Mouse (Mus musculus) lung, postnatal 25 days (tissue): ENCODE measurements around the gene Pcnp.
"Not testable (repeated sequence)": the region's sequence is repeated elsewhere in the genome, so short reads cannot be mapped to it uniquely, and the experiment has no call there.

Experiments used
- DNase-seq: peaks from one replicate; pipeline ENCODE4 v3.0.0; 2022; ENCODE audit warnings: low spot score

Pcnp gene

GRCm38 (mm10) chr16:56029661-56030082 is at the start of gene Pcnp:
Gene Pcnp, minus strand, starts transcription at chr16:56029739.
- peak; percentile 98 for DNase-seq

DNA sequence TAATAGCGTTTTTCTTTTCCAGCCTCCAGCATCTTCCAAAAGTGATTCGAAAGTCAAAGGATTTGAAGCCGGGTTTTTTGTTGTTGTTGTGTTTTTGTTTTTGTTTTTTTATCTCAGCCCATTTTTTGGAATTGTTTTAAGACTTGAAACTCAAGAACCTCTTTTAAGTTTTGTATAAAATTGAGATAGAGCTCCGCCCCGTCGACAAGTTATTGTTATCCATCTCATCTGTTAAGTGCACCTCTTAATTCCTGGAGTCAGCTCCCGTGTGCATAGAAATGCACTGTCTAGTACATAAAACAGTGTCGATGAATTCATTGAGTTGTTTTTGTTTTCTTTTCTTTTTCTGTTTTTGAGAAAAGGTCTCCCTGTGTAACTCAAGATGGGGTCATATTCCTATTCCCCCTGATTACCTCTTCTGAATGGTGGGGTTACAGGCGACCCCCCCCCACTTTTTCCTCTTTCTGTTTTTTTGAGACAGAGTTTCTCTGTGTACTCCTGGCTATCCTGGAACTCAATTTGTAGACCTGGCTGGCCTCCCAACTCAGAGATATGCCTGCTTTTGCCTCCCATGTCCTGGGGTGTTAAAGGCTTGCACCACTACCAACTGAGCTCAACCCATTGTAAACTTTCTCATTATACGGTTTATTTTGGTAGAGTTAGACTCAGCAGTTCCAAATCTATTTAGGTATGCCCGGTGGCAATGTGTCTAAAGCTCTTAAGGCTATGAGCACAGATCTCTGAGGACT is 46.8 kb upstream of the Pcnp start:
- DNase-seq = no peak

GRCm38 (mm10) chr16:56075222-56076111 is 45.9 kb upstream of the Pcnp start:
- peak; percentile 82 for DNase-seq

DNA sequence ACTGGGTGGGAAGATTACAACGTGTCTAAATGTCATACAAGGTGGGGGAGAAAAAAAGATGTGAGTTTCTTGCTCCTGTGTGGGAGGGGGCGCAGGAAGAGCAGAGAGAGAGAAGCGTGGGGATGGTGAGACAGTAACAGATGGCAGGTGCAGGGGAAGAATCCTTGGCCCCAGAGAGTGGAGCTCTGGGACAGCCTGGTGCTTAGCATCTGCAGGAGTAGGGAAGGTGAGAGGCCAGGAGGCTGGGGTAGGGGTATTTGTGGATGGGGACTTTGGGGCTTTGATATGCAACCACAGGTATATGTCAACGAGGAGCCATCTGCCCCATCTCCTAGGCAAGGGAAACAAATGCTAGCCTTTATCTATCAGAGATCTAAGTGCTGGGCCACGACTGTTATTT is 45.0 kb upstream of the Pcnp start:
- DNase-seq = no peak

GRCm38 (mm10) chr16:56074122-56074521 is 44.6 kb upstream of the Pcnp start:
- DNase-seq = no peak

GRCm38 (mm10) chr16:56073150-56073549 is 43.6 kb upstream of the Pcnp start:
- DNase-seq = not testable (repeated sequence)

GRCm38 (mm10) chr16:56072533-56072932 is 43.0 kb upstream of the Pcnp start:
- no peak for DNase-seq

DNA sequence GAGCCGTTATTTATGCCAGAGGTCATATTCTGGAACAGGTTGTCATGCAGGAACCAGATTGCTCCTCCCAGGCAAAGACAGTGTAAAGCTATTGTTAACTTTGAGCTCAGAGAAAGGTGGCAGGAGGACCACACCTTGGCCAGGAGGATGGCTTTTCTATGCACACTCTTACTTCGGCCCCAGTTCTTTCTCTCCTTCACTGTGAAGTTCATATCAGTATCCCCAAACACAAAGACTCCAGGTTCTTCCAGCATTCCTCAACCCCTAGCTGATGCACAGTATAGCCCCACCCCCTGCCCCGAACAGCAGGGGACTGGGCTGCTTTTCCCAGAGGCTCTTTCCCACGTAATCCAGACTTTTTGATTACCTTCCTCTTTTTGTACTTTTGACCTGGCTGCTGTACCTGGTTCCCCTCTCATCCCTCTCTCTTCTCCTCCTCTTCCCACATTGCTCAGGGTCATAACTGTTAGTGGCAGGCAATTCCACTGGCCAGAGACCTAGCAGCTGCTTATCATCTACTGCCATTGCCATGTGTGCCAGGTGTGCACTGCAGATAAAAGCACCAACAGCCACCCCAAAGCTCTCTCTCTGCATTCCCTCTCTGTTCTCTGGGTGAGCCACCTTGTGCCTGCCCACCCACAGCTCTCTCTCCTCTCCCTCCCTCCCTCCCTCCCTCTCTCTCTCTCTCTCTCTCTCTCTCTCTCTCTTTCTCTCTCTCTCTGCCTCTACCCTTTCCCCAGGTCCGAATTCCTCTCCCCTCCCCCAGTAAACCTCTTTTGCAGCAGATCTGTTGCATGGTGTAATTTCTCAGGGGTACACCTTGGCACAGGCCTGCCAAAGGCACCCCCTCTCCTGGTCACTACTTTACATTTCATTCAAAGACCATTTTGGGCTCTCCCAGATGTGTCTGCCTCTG is 42.0 kb upstream of the Pcnp start:
- no peak for DNase-seq

DNA sequence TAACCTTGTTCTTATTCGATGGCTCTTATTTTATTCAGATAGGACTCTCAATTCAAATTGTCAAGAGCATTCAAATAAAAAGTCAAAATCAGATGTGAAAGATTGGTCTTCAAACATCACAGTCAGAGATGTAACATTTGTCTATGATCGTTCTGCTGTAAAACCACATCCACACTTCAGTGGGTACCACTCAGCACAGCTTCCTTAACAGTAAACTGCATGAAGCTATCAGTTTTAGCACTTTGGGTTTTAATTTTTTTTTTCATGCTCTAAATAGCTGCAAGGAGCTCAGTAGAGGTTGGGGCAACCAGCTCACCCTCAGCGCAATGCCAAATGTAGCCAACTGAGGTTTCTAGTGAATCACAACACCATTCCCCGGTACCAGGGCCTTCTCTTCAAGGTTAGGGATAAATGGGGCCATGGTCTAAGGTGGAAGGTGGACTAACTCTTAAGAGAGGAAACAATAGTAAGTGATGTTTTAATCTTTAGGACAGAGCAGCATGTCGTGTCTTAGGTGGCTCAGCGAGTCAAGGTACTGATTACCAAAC is 39.1 kb upstream of the Pcnp start:
- no peak for DNase-seq

GRCm38 (mm10) chr16:56066113-56066512 is 36.6 kb upstream of the Pcnp start:
- no peak for DNase-seq

GRCm38 (mm10) chr16:56064334-56064990 is 34.9 kb upstream of the Pcnp start:
- DNase-seq = peak; percentile 74

DNA sequence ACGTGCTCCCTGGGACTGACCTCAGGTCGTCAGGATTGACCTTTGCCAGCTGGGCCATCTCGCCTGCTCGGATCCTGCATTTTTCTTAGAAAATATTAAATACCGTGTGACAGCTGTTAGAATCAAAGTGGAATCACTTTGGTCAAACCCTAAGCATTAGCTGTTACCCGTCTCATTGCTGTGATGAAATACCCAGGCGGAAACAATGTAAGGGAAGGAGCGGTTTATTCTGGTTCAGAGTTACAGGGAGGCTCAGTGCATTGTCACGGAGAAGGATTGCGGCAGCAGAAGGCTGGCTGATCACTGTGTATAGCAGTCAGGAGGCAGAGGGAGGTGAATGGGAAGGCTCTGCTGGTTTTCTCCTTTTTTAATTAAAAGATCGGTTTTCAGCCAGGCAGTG is 33.4 kb upstream of the Pcnp start:
- DNase-seq = no peak

GRCm38 (mm10) chr16:56061995-56062594 is 32.6 kb upstream of the Pcnp start:
- DNase-seq = no peak

DNA sequence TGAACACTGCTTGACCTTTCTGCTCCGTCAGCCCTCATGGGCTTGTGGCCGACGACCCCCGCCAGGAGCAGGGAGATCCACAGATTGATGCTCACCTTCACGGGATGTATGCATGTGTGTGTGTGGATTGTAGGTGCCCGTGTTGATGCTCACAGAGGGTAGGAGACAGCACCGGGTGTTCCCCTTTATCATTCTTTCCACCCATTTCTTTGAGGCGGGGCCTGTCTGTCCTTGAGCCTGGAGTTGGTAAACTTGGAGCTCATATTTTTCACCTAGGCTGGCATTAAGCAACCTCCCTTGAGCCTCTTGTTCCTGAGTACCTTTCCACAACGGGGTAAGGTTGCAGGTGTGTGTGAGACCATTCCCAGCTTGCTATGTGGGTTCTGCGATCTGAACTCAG is 28.6 kb upstream of the Pcnp start:
- no peak for DNase-seq

GRCm38 (mm10) chr16:56056944-56057590 is 27.5 kb upstream of the Pcnp start:
- no peak for DNase-seq

- DNase-seq = no peak
Observed at GRCm38 (mm10) chr16:56055911-56056310, 26.4 kb upstream of the Pcnp start.

GRCm38 (mm10) chr16:56048038-56048437 is 18.5 kb upstream of the Pcnp start, which contains the start of gene Senp7:
Gene Senp7, plus strand, starts transcription at chr16:56048338.
- not testable (repeated sequence) for DNase-seq

DNA sequence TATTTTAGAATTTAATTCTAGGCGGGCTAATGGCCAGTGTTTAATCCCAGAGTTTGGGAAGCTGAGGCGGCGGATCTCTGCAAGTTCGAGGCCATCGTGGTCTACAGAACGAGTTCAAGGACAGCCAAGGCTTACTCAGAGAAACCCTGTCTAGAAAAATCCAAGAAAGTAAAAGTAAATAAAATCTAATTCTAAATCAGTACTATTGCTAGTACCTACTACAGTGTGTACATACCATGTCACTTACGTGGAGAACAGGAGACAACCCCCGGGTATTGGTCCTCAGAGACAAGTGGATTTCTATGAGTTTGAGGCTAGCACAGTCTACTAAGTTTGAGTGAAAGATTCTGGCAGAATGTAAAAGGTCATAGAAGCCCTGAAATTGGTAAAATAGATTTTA is 8.6 kb upstream of the Pcnp start:
- no peak for DNase-seq

DNA sequence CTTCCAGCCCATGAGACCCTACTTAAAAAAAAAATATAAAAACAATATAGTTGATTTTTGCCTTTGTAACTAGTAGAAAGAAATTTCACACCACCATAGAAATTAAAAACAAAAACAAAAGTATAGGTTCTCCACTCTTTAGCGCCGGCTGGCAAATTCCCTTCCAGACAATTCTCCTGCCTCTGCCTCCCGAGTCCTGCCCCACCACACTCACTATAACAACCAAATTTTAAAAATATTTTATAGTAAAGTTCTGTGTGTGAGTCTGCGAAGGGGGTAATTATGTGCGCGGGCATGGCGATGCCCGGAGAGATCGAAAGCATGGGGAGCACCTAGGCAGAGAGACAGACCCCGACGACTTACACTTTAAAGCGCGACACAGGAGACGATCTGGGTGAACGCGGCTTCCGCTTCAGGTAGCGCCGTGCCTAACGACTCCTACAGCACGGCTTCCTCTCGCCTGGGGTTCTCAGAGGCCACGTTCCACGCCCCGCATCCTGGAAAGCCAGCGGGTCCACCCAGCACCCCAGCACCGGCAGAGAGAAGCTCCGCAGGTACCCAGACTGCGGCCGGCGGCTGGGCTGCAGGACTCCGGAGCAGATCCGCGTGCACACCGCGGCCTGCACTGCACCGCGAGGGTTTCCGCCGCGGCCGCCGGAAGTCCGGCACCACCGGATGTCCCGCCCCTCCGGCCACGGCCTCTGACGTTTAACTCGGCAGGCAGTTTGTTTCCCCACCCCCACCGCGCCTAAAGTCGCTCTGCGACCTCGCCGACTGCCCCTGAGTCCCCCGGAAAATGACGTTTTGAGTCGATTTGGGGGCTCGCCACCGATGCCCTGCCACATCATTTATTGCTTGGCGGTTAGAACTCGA is 7.8 kb upstream of the Pcnp start, which contains the start of gene Trmt10c:
TSS of gene Trmt10c (minus strand) at position 682 of the 873 bp plus-strand sequence.
- DNase-seq = peak; percentile 93
